Mouse (Mus musculus) heart, postnatal 10 days (tissue): ENCODE results near the gene Mlkl. TPM values are rescaled to one million over a fixed set of nuclear protein-coding genes. Genes with fewer than 3 reads are reported as not detected.

Experiments
- DNase-seq, 2 experiments: peaks; one replicate each; pipeline ENCODE4 v3.0.0; 2021
- intact Hi-C: fragments of 180-260 bp; cut with DNase I; formaldehyde crosslinking; loops from one replicate; pipeline ENCODE4 v1.15.1; 2025
- total RNA-seq, 2 experiments: library from RNA; stranded (reverse); gene quantifications; 2 replicates each; pipeline ENCODE4 v1.2.3; 2021

Gene Mlkl
- total RNA-seq, 2 experiments from 2014 or later: 4.6 to 4.8 TPM

- peak; percentile 26 to 47 for DNase-seq
- intact Hi-C loops: no loop called here
These were observed 76.0 kb downstream of the Mlkl start for GRCm38 (mm10) chr8:111261981-111262381.

Other genes with a start within 250 kb of the Mlkl start
- gene Clec18a, start 245.8 kb downstream of the Mlkl start, total RNA-seq: under 1 TPM; 0.12 to 0.24 TPM
- gene Pdpr, start 243.5 kb downstream of the Mlkl start, total RNA-seq: 10 to 100 TPM; 75.0 to 78.5 TPM
- gene Glg1, start 79.0 kb downstream of the Mlkl start, total RNA-seq: 100 to 1,000 TPM; 112 to 123 TPM
- 10 to 100 TPM; 20.4 to 26.1 TPM for gene Rfwd3, start 38.0 kb downstream of the Mlkl start, total RNA-seq
- gene Fa2h, start 55.6 kb upstream of the Mlkl start, total RNA-seq: under 1 TPM; 0.22 to 0.31 TPM
- 10 to 100 TPM in 1 of 2 experiments, 1 to 10 TPM in 1; 10.0 to 10.2 TPM for gene Wdr59, start 183.9 kb upstream of the Mlkl start, total RNA-seq
- gene Znrf1, start 197.9 kb upstream of the Mlkl start, total RNA-seq: 10 to 100 TPM; 66.2 to 69.2 TPM